Mouse (Mus musculus): ENCODE data around the gene Trip11. TPM values are rescaled to one million over a fixed set of nuclear protein-coding genes. Genes with fewer than 3 reads are reported as not detected.

The Trip11 gene
- 44.2 TPM for polyA plus RNA-seq (2014; fragmentation: Illumina TruSeq; extraction: RNeasy Lipid Tissue Mini Kit (QIAGEN cat#74804); ENCODE audit: low replicate concordance)

DNA sequence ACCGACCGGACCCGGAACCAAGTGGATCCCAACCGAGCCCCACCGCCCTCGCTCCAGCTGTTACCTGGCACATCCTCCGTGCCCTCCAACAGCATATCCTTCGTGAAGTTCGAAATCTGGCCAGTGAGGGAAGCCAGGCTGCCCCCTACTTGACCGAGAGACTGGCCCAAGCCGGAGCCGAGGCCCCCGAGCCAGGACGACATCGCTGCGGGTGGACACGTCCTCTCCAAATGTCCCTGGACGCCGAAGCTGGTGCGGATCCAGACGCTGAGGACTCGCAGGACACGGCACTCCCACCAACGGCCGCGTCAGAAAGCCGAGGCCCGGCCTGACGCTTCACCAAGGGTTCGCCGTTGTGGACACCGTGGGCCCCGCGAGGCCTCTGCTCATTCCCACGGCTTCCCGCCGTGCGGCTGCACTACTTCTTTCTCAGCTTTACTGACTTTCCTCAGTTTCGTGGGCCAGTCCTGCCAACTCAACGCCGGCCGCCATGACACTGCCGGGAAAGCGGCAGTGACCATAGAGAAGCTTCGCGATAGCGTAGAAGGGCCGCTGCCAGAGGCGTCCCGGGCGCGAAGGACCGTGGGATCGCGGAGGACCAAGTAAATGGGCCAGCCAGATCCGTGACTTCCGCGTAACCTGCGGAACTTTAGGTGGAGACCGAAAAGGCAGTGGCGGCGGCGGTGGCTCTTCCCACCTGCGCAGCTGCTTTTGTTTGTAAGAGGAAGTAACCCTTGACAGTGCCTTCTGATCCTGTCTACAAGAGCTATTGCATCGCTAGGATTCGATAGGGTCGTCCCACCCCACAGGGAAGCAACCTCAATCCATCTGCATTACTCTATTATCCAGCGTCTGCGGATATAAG is at the start of gene Trip11:
Trip11 (minus strand) TSS at position 642 of the 865 bp plus-strand sequence.

DNA sequence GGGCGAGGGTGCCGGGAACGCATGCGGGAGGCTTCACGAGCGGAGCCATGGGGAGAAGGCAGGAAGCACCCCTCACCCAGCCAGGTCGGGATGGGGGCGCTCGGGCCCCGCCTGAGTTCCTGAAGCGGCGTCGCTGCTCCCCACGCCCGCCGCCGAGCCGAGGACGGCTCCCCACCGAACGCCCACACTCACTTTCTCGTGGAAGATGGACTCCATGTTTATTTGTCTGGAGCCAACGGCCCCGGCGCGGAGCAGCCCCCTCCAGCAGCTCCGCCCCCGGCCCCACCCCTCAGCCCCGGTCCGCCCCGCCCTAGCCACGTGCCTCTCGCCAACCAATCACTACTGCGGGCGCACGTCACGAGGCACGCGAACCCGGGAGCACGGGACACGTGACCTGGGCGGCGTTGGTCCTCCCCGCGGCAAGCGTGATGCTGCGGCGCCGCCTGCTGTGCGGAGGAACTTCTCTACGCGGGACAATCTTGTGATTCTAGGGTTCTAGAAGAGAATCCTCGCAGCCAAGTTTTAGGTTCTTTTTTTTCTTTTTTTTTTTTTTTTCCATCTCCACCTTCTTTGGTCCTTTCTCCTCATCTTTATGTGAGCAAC is 45.0 kb upstream of the Trip11 start, which contains the start of gene Atxn3:
Atxn3 (minus strand) TSS at position 305 of the 603 bp plus-strand sequence.

DNA sequence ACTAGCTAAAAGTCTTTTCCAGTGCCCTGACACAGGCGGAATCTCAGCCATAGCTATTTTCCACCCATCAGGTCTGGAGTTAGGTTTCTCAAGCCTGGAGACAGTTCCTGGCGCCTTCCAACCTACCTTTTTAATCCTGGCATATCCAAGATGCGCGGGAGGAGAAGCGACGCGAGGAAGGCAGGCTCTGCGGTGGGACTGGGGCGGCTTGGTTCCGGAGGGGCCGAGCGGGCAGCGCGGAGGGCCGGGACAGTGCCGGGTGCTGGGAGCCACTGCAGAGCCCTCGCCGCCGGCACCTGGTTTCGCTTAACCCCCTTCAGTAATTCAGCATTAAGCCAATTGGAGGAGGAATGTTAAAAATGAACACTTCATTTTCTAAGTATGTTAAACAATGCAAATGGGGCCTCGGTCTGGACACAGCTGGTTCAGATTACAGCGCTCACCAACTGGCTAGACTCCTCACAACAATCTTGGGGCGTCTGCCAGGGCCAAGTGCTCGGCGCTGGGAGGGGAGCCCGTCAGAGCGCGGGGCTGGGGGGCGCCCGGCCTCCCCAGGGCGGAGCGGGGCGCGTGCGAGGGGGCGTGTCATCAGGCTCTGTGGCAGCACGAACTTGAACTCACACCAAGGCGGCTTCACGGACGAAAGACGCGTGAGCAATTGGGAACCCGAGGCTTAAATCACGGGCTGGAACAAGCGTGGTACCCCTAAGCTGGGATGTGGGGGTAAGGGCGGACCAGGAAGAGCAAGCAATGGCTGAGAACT is 94.3 kb downstream of the Trip11 start, which contains the start of gene Fbln5:
Fbln5 (minus strand) TSS at position 448 of the 763 bp plus-strand sequence.

Other genes starting within 250 kb of the Trip11 start
- 24.5 TPM for gene Tc2n, start 194.7 kb downstream of the Trip11 start, polyA plus RNA-seq (2014; fragmentation: Illumina TruSeq; extraction: RNeasy Lipid Tissue Mini Kit (QIAGEN cat#74804); ENCODE audit: low replicate concordance)
- gene Fbln5, start 94.2 kb downstream of the Trip11 start, polyA plus RNA-seq (2014; fragmentation: Illumina TruSeq; extraction: RNeasy Lipid Tissue Mini Kit (QIAGEN cat#74804); ENCODE audit: low replicate concordance), result 17.9 TPM
- 32.0 TPM for gene Atxn3, start 45.0 kb upstream of the Trip11 start, polyA plus RNA-seq (2014; fragmentation: Illumina TruSeq; extraction: RNeasy Lipid Tissue Mini Kit (QIAGEN cat#74804); ENCODE audit: low replicate concordance)
- gene Cpsf2, start 62.7 kb upstream of the Trip11 start, polyA plus RNA-seq (2014; fragmentation: Illumina TruSeq; extraction: RNeasy Lipid Tissue Mini Kit (QIAGEN cat#74804); ENCODE audit: low replicate concordance), result 21.5 TPM
- gene Slc24a4, start 215.5 kb upstream of the Trip11 start, polyA plus RNA-seq (2014; fragmentation: Illumina TruSeq; extraction: RNeasy Lipid Tissue Mini Kit (QIAGEN cat#74804); ENCODE audit: low replicate concordance), result not detected